Mouse (Mus musculus): ENCODE measurements around the gene Fam216a. TPM values are rescaled to one million over a fixed set of nuclear protein-coding genes. Genes with fewer than 3 reads are reported as not detected.

The Fam216a gene
- polyA plus RNA-seq, 1 experiment from 2014 or later: 59.1 TPM

- Histone ChIP-seq H3K9me3 (no peaks in the 10 kb centered on the region), H3K27ac (no peak overlapping the region), H3K9ac (no peak overlapping the region), H3K27me3 (replicated peaks) (no peaks in the 10 kb centered on the region), H3K4me3 (replicated peaks) (no peak overlapping the region), H3K36me3 (peaks cover 27% of the 10 kb centered on the region), H3K4me1 (no peaks in the 10 kb centered on the region), H3K4me2 (no peak overlapping the region)
- peak; percentile 58; the same call in 1 of the 2 replicates for ATAC-seq (ENCODE audit: insufficient read depth, low FRiP score, low read depth)
- 50% methylated on average over 11 of the region's 11 CpGs for WGBS
Measured at GRCm38 (mm10) chr5:122379374-122380155, 7.4 kb upstream of the Fam216a start.

DNA sequence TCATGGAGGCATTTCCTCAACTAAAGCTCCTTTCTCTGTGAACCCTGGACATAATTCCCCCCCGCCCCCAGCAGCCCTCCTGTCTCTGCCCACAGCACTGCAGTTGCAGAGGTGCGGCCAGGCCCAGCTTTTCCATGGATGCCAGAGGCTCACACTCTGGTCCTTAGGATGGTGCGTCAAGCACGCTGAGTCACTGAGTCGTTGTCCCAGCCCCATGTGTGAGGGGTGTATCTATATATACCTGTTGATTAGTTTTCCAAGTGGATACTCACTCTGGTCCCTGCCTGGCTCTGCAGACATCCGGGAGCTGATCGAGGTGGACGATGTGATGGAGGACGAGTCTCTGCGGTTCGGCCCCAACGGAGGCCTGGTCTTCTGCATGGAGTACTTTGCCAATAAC lies 6.0 kb upstream of the Fam216a start:
- H3K36me3 ChIP-seq: peaks cover 27% of the 10 kb centered on the region
- no peak for ATAC-seq (ENCODE audit: insufficient read depth, low FRiP score, low read depth)
- WGBS: 94% methylated on average over 12 of the region's 12 CpGs

GRCm38 (mm10) chr5:122377101-122377833 lies 5.1 kb upstream of the Fam216a start:
- Histone ChIP-seq H3K36me3 (peaks cover 27% of the 10 kb centered on the region), H3K4me1 (peaks cover 3% of the 10 kb centered on the region; the same call in 1 of the 2 replicates), H3K9me3 (no peaks in the 10 kb centered on the region), H3K27ac (no peak overlapping the region), H3K4me2 (no peak overlapping the region), H3K9ac (no peak overlapping the region), H3K4me3 (replicated peaks) (no peak overlapping the region), H3K27me3 (replicated peaks) (no peaks in the 10 kb centered on the region)
- ATAC-seq (ENCODE audit: insufficient read depth, low FRiP score, low read depth): no peak
- WGBS: 89% methylated on average over 4 of the region's 4 CpGs

More for the DNA sequence above, 6.0 kb upstream of the Fam216a start:
- peaks cover 3% of the 10 kb centered on the region; the same call in 1 of the 2 replicates for H3K4me1 ChIP-seq
- H3K4me3 ChIP-seq (replicated peaks): no peak overlapping the region
- H3K27ac ChIP-seq: no peak overlapping the region
- no peaks in the 10 kb centered on the region for H3K9me3 ChIP-seq
- H3K27me3 ChIP-seq (replicated peaks): no peaks in the 10 kb centered on the region
- no peak overlapping the region for H3K9ac ChIP-seq
- no peak overlapping the region for H3K4me2 ChIP-seq

GRCm38 (mm10) chr5:122372878-122373277 lies 714 bp upstream of the Fam216a start:
- 11% methylated on average over 5 of the region's 5 CpGs for WGBS

GRCm38 (mm10) chr5:122371591-122372191 lies 473 bp downstream of the Fam216a start, which contains the start of gene Gpn3:
Gpn3 (plus strand) TSS chr5:122371876.
- H3K27ac ChIP-seq: peak within 1 kb of the TSS; percentile 95
- ATAC-seq (ENCODE audit: insufficient read depth, low FRiP score, low read depth): peak; percentile 64
- no peaks in the 10 kb centered on the region for H3K27me3 ChIP-seq (replicated peaks)
- peak within 1 kb of the TSS; percentile 81 for H3K4me2 ChIP-seq
- H3K4me1 ChIP-seq: peaks cover 7% of the 10 kb centered on the region
- peak within 1 kb of the TSS; percentile 59 for H3K9ac ChIP-seq
- H3K4me3 ChIP-seq (replicated peaks): peak within 1 kb of the TSS; percentile 57
- WGBS: 2% methylated on average over 27 of the region's 46 CpGs
- H3K36me3 ChIP-seq: peaks cover 16% of the 10 kb centered on the region
- H3K9me3 ChIP-seq: no peaks in the 10 kb centered on the region

More at GRCm38 (mm10) chr5:122372878-122373277, 714 bp upstream of the Fam216a start:
- peak overlapping the region; percentile 66 for H3K4me2 ChIP-seq
- H3K9ac ChIP-seq: peak overlapping the region; percentile 42
- H3K27ac ChIP-seq: peak overlapping the region; percentile 83
- no peaks in the 10 kb centered on the region for H3K27me3 ChIP-seq (replicated peaks)
- peaks cover 7% of the 10 kb centered on the region for H3K36me3 ChIP-seq
- H3K4me3 ChIP-seq (replicated peaks): peak overlapping the region; percentile 57
- no peaks in the 10 kb centered on the region for H3K9me3 ChIP-seq
- peaks cover 7% of the 10 kb centered on the region for H3K4me1 ChIP-seq
- no peak for ATAC-seq (ENCODE audit: insufficient read depth, low FRiP score, low read depth)

GRCm38 (mm10) chr5:122354492-122355067 lies 17.6 kb downstream of the Fam216a start:
- peak overlapping the region; percentile 82 for H3K9ac ChIP-seq
- under 1% methylated on average over 56 of the region's 57 CpGs for WGBS
- peak; percentile 72 for ATAC-seq (ENCODE audit: insufficient read depth, low FRiP score, low read depth)

DNA sequence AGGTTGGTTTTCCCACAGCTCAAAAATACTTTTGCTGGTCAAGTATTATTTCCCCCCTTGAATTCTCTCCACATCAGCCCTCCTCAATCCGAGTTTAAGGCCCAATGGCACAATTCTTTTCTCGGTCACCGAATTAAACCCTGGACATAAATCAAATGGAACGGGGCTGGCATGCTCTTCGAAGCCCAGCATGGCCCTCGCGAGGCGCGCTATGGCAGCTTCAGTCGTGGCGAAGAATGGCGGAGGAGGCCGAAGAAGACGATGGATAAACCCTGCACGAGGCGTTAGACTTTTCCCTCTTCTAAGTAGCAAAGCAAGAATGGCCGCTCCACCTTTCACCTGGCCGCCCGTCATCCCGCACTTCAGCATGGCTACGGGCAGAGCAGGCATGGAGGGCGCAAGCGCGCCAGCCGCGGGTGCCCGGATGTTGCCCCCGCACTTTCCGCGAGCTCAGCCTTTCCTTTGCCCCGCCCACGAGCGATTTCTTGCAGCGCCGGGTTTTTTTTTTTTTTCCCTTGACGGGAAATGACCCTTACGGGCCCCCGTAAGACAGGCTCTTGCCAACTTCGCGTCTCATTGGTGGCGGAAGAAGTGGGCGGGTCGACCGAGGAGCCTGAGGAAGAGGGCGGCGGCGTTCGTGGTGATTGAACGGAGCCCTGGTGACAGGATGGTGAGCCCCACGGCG lies 18.2 kb downstream of the Fam216a start, which contains the start of the genes Rad9b and Vps29:
Rad9b (minus strand) TSS at position 427 of the 685 bp plus-strand sequence.
Vps29 (plus strand) TSS at position 563 of the 685 bp plus-strand sequence.
- Histone ChIP-seq H3K4me3 (replicated peaks) (peak within 1 kb of the TSS; percentile 97), H3K4me2 (peak within 1 kb of the TSS; percentile 86), H3K4me1 (peaks cover 3% of the 10 kb centered on the region; the same call in 1 of the 2 replicates), H3K9ac (peak within 1 kb of the TSS; percentile 82), H3K9me3 (no peaks in the 10 kb centered on the region), H3K36me3 (no peaks in the 10 kb centered on the region), H3K27me3 (replicated peaks) (no peaks in the 10 kb centered on the region), H3K27ac (peak within 1 kb of the TSS; percentile 81)
- ATAC-seq (ENCODE audit: insufficient read depth, low FRiP score, low read depth): peak; percentile 92
- WGBS: under 1% methylated on average over 50 of the region's 51 CpGs

More at GRCm38 (mm10) chr5:122354492-122355067, 17.6 kb downstream of the Fam216a start:
- peak overlapping the region; percentile 97 for H3K4me3 ChIP-seq (replicated peaks)
- H3K27ac ChIP-seq: peak overlapping the region; percentile 81
- no peaks in the 10 kb centered on the region for H3K36me3 ChIP-seq
- H3K9me3 ChIP-seq: no peaks in the 10 kb centered on the region
- H3K4me1 ChIP-seq: peaks cover 3% of the 10 kb centered on the region; the same call in 1 of the 2 replicates
- peak overlapping the region; percentile 75 for H3K4me2 ChIP-seq
- H3K27me3 ChIP-seq (replicated peaks): no peaks in the 10 kb centered on the region

- Histone ChIP-seq H3K9ac (no peak overlapping the region), H3K4me1 (no peaks in the 10 kb centered on the region), H3K4me3 (replicated peaks) (no peak overlapping the region), H3K4me2 (no peak overlapping the region), H3K36me3 (no peaks in the 10 kb centered on the region), H3K27ac (no peak overlapping the region), H3K9me3 (no peaks in the 10 kb centered on the region), H3K27me3 (replicated peaks) (no peaks in the 10 kb centered on the region)
- WGBS: 79% methylated on average over 4 of the region's 4 CpGs
- ATAC-seq (ENCODE audit: insufficient read depth, low FRiP score, low read depth): no peak
Measured at GRCm38 (mm10) chr5:122345777-122346176, 26.4 kb downstream of the Fam216a start.

DNA sequence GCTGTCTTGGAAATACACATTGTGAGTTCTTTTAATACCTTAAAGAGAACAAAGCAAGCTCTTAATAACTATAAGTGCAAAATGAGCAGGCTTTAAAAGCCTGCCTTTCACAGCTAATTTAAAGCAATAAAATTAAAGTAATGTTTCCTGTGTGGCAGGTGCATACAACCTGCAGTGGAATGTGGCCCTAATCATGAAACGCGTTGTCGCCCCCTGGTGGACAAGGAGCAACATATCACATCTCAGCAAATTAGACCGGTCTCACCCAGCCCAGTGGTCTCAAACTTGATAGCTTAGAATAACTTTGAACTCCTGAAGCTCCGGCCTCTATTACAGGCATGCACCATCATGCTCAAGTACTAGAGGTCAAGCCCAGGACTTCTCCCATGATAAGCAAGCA lies 27.9 kb downstream of the Fam216a start:
- WGBS: 6% methylated on average over 5 of the region's 5 CpGs
- Histone ChIP-seq H3K9ac (no peak overlapping the region), H3K4me2 (no peak overlapping the region), H3K9me3 (no peaks in the 10 kb centered on the region), H3K27me3 (replicated peaks) (no peaks in the 10 kb centered on the region), H3K4me1 (no peaks in the 10 kb centered on the region), H3K36me3 (no peaks in the 10 kb centered on the region), H3K27ac (no peak overlapping the region), H3K4me3 (replicated peaks) (no peak overlapping the region)
- no peak for ATAC-seq (ENCODE audit: insufficient read depth, low FRiP score, low read depth)

DNA sequence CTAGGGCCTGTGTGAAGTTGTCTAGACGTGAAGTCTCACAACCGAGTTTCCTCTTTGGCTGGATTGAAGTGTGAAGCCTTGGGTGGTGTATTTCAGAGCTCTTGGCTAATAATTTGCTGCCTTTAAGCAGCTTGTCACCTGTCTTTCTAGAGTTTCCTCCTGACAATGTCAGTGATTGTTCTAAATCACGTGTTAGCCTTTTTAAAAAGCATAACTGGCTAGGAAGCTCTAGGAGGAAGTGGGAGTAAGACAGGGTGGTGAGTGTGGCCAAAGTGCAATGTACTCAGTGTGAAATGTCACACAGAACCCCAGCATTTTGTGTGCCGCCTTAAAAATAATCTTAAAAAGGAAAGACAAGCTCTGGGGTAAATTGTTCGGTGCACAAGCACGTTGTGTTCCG lies 28.4 kb downstream of the Fam216a start:
- Histone ChIP-seq H3K36me3 (no peaks in the 10 kb centered on the region), H3K9ac (no peak overlapping the region), H3K9me3 (no peaks in the 10 kb centered on the region), H3K4me2 (no peak overlapping the region), H3K27ac (no peak overlapping the region), H3K4me3 (replicated peaks) (no peak overlapping the region), H3K4me1 (no peaks in the 10 kb centered on the region), H3K27me3 (replicated peaks) (no peaks in the 10 kb centered on the region)
- no peak for ATAC-seq (ENCODE audit: insufficient read depth, low FRiP score, low read depth)
- 59% methylated on average over 7 of the region's 7 CpGs for WGBS

DNA sequence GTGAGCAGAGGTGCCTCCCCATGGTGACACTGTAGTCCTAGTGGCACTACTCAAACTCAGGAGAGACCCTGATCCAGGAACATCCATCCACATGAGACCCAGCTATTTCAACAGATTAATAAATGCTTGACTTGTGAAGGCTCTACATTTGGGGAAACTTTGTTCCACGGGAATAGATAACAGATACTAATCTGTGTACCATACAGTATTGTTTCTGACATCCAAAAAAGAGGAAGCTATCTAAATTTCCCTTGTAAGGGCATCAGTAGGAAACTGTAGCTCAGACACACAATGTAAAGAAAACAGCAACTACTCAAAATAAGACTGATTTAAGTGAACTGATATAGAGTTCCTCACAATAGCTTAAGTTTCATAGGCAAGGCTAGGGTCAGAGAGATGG lies 29.3 kb downstream of the Fam216a start:
- no peak overlapping the region for H3K4me3 ChIP-seq (replicated peaks)
- no peak for ATAC-seq (ENCODE audit: insufficient read depth, low FRiP score, low read depth)
- H3K27ac ChIP-seq: no peak overlapping the region
- no peaks in the 10 kb centered on the region for H3K27me3 ChIP-seq (replicated peaks)
- H3K4me2 ChIP-seq: no peak overlapping the region
- no peaks in the 10 kb centered on the region for H3K36me3 ChIP-seq
- no peaks in the 10 kb centered on the region for H3K9me3 ChIP-seq
- WGBS: 70% methylated on average over 1 of the region's 1 CpGs
- H3K4me1 ChIP-seq: no peaks in the 10 kb centered on the region
- H3K9ac ChIP-seq: no peak overlapping the region

All from stomach, embryonic 15.5 days (tissue).